Mouse (Mus musculus) olfactory bulb, adult 2 months (tissue): ENCODE measurements around the gene Atp6v1c2.

Experiments
- CTCF ChIP-seq: fragments of 200-500 bp; IDR thresholded peaks from 2 replicates; pipeline ENCODE4 v1.5.1; 2012; ENCODE audit warnings: low read depth, mild to moderate bottlenecking, low read length, moderate library complexity; ENCODE audit not compliant: insufficient read depth
- POLR2A ChIP-seq: fragments of 200-500 bp; IDR thresholded peaks from 2 replicates; pipeline ENCODE4 v1.6.1; 2012; ENCODE audit warnings: mild to moderate bottlenecking, low read depth, low read length, moderate library complexity; ENCODE audit not compliant: insufficient read depth

DNA sequence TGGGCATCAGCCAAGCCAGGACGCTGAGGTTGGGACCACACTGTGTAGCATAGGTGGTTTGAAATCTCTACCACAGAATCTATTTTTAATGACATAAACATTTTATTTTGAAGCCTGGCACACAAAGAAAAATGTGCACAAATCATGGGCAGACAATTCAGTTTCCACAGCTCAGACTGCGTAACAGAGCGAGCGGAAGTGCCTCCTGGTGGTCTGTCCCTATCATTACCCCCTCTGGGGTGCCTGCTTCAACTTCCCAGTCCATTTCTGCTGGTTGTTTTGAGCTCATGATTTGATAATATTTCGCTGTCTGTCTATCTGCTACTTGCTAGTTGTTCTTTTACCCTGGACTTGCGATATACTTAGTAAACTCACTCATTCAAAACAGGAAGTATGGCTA is 73.6 kb downstream of the Atp6v1c2 start:
- no peak for TF ChIP-seq POLR2A
- no peak for TF ChIP-seq CTCF
